Mouse (Mus musculus): ENCODE results near the gene Xrra1. TPM values are rescaled to one million over a fixed set of nuclear protein-coding genes. Genes with fewer than 3 reads are reported as not detected.

The Xrra1 gene
- total and polyA plus RNA-seq, 2 experiments = not detected

GRCm38 (mm10) chr7:99822426-99822825 is 36.5 kb upstream of the Xrra1 start:
- Histone ChIP-seq H3K27ac (replicated peaks; ENCODE audit: insufficient read depth, low read depth, low read length) (no peak overlapping the region), H3K36me3 (ENCODE audit: control insufficient read depth, insufficient read depth, low read length) (peaks cover 5% of the 10 kb centered on the region; the same call in 1 of the 2 replicates), H3K79me2 (ENCODE audit: control insufficient read depth, insufficient read depth, low read length) (no peaks in the 10 kb centered on the region), H3K27me3 (ENCODE audit: control insufficient read depth, insufficient read depth, low read length) (no peaks in the 10 kb centered on the region), H3K4me3 (ENCODE audit: insufficient read depth, low read depth, low read length) (no peak overlapping the region), H3K4me1 (ENCODE audit: control insufficient read depth, insufficient read depth, low read length) (peaks cover 4% of the 10 kb centered on the region; the same call in 1 of the 2 replicates), H3K9ac (ENCODE audit: low read depth, low read length) (no peak overlapping the region)
- 93% methylated on average over 5 of the region's 5 CpGs for WGBS
- no peak for TF ChIP-seq CTCF (IDR thresholded peaks at IDR 0.05; ENCODE audit: low read depth, low read length)
- TF ChIP-seq POLR2A (IDR thresholded peaks at IDR 0.05; ENCODE audit: extremely low read depth, insufficient read depth, low read length) = no peak
- DNase-seq (ENCODE audit: extremely low read depth, low read depth, low spot score) = no peak

GRCm38 (mm10) chr7:99823045-99823663 is 35.8 kb upstream of the Xrra1 start:
- H3K9ac ChIP-seq (ENCODE audit: low read depth, low read length) = no peak overlapping the region
- peaks cover 5% of the 10 kb centered on the region; the same call in 1 of the 2 replicates for H3K36me3 ChIP-seq (ENCODE audit: control insufficient read depth, insufficient read depth, low read length)
- no peaks in the 10 kb centered on the region for H3K27me3 ChIP-seq (ENCODE audit: control insufficient read depth, insufficient read depth, low read length)
- H3K4me3 ChIP-seq (ENCODE audit: insufficient read depth, low read depth, low read length) = no peak overlapping the region
- WGBS = 89% methylated on average over 10 of the region's 10 CpGs
- TF ChIP-seq CTCF (IDR thresholded peaks at IDR 0.05; ENCODE audit: low read depth, low read length) = no peak
- no peak for TF ChIP-seq POLR2A (IDR thresholded peaks at IDR 0.05; ENCODE audit: extremely low read depth, insufficient read depth, low read length)
- no peaks in the 10 kb centered on the region for H3K79me2 ChIP-seq (ENCODE audit: control insufficient read depth, insufficient read depth, low read length)
- DNase-seq (ENCODE audit: extremely low read depth, low read depth, low spot score) = no peak
- no peak overlapping the region for H3K27ac ChIP-seq (replicated peaks; ENCODE audit: insufficient read depth, low read depth, low read length)
- H3K4me1 ChIP-seq (ENCODE audit: control insufficient read depth, insufficient read depth, low read length) = peaks cover 4% of the 10 kb centered on the region; the same call in 1 of the 2 replicates

- TF ChIP-seq POLR2A (IDR thresholded peaks at IDR 0.05; ENCODE audit: extremely low read depth, insufficient read depth, low read length) (no peak), CTCF (IDR thresholded peaks at IDR 0.05; ENCODE audit: low read depth, low read length) (no peak)
- H3K27me3 ChIP-seq (ENCODE audit: control insufficient read depth, insufficient read depth, low read length) = no peaks in the 10 kb centered on the region
- no peak overlapping the region for H3K4me3 ChIP-seq (ENCODE audit: insufficient read depth, low read depth, low read length)
- no peaks in the 10 kb centered on the region for H3K79me2 ChIP-seq (ENCODE audit: control insufficient read depth, insufficient read depth, low read length)
- peaks cover 5% of the 10 kb centered on the region; the same call in 1 of the 2 replicates for H3K36me3 ChIP-seq (ENCODE audit: control insufficient read depth, insufficient read depth, low read length)
- 0 out of 2 replicates have a peak overlapping the region, but pooled peaks have one; percentile 4 for H3K27ac ChIP-seq (replicated peaks; ENCODE audit: insufficient read depth, low read depth, low read length)
- WGBS = 81% methylated on average over 16 of the region's 16 CpGs
- no peak overlapping the region for H3K9ac ChIP-seq (ENCODE audit: low read depth, low read length)
- DNase-seq (ENCODE audit: extremely low read depth, low read depth, low spot score) = no peak
- peaks cover 4% of the 10 kb centered on the region; the same call in 1 of the 2 replicates for H3K4me1 ChIP-seq (ENCODE audit: control insufficient read depth, insufficient read depth, low read length)
Observed at GRCm38 (mm10) chr7:99824649-99825483, 34.0 kb upstream of the Xrra1 start.

GRCm38 (mm10) chr7:99825511-99825910 is 33.4 kb upstream of the Xrra1 start:
- WGBS = 95% methylated on average over 9 of the region's 9 CpGs
- Histone ChIP-seq H3K36me3 (ENCODE audit: control insufficient read depth, insufficient read depth, low read length) (peaks cover 5% of the 10 kb centered on the region; the same call in 1 of the 2 replicates), H3K27ac (replicated peaks; ENCODE audit: insufficient read depth, low read depth, low read length) (peak overlapping the region; percentile 4; the same call in 1 of the 2 replicates), H3K4me3 (ENCODE audit: insufficient read depth, low read depth, low read length) (no peak overlapping the region), H3K9ac (ENCODE audit: low read depth, low read length) (no peak overlapping the region; the same call in 1 of the 2 replicates), H3K27me3 (ENCODE audit: control insufficient read depth, insufficient read depth, low read length) (no peaks in the 10 kb centered on the region), H3K79me2 (ENCODE audit: control insufficient read depth, insufficient read depth, low read length) (no peaks in the 10 kb centered on the region), H3K4me1 (ENCODE audit: control insufficient read depth, insufficient read depth, low read length) (peaks cover 4% of the 10 kb centered on the region; the same call in 1 of the 2 replicates)
- TF ChIP-seq POLR2A (IDR thresholded peaks at IDR 0.05; ENCODE audit: extremely low read depth, insufficient read depth, low read length) = no peak
- no peak for TF ChIP-seq CTCF (IDR thresholded peaks at IDR 0.05; ENCODE audit: low read depth, low read length)
- no peak for DNase-seq (ENCODE audit: extremely low read depth, low read depth, low spot score)

- Histone ChIP-seq H3K4me1 (ENCODE audit: control insufficient read depth, insufficient read depth, low read length) (peaks cover 4% of the 10 kb centered on the region; the same call in 1 of the 2 replicates), H3K27me3 (ENCODE audit: control insufficient read depth, insufficient read depth, low read length) (no peaks in the 10 kb centered on the region), H3K27ac (replicated peaks; ENCODE audit: insufficient read depth, low read depth, low read length) (no peak overlapping the region), H3K9ac (ENCODE audit: low read depth, low read length) (no peak overlapping the region), H3K79me2 (ENCODE audit: control insufficient read depth, insufficient read depth, low read length) (no peaks in the 10 kb centered on the region), H3K36me3 (ENCODE audit: control insufficient read depth, insufficient read depth, low read length) (peaks cover 5% of the 10 kb centered on the region; the same call in 1 of the 2 replicates), H3K4me3 (ENCODE audit: insufficient read depth, low read depth, low read length) (no peak overlapping the region)
- TF ChIP-seq POLR2A (IDR thresholded peaks at IDR 0.05; ENCODE audit: extremely low read depth, insufficient read depth, low read length) (no peak), CTCF (IDR thresholded peaks at IDR 0.05; ENCODE audit: low read depth, low read length) (no peak)
- no peak for DNase-seq (ENCODE audit: extremely low read depth, low read depth, low spot score)
- whole genome bisulfite sequencing = 80% methylated on average over 6 of the region's 6 CpGs
Observed at GRCm38 (mm10) chr7:99826096-99826495, 32.8 kb upstream of the Xrra1 start.

Data from liver, adult 2 months (tissue).